Mouse (Mus musculus) bone marrow, adult 2 months (tissue): ENCODE data around the gene Btf3l4.

ENCODE experiments used
- CTCF ChIP-seq: fragments of 200-500 bp; IDR thresholded peaks from 2 replicates; pipeline ENCODE4 v1.5.1; 2011; ENCODE audit warnings: low read length, control low read depth; ENCODE audit not compliant: control insufficient read depth, insufficient read depth
- POLR2A ChIP-seq: fragments of 200-500 bp; IDR thresholded peaks from 2 replicates; pipeline ENCODE4 v1.6.1; 2011; ENCODE audit warnings: low read depth, mild to moderate bottlenecking, control low read depth, low read length, borderline replicate concordance; ENCODE audit not compliant: control insufficient read depth

DNA sequence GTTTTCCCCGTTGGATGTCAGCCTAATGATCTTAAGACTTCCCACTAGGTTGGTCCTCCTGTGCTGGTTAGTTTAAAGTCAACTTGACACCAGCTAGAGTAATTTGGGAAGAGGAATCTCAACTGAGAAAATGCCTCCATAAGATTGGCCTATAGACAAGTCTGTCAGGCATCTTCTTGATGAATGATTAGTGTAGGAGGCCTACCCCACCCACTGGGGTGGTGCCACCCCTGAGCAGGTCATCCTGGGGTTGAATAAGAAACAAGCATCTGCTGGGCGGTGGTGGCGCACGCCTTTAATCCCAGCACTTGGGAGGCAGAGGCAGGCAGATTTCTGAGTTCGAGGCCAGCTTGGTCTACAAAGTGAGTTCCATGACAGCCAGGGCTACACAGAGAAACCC, 40.3 kb upstream of the Btf3l4 start:
- TF ChIP-seq CTCF (no peak), POLR2A (no peak)
